Mouse (Mus musculus): ENCODE data around the gene Filip1. TPM values are rescaled to one million over a fixed set of nuclear protein-coding genes. Genes with fewer than 3 reads are reported as not detected.

The Filip1 gene
- 4.1 and 6.3 TPM in 2 replicates for polyA plus RNA-seq (2012; rRNA removed)

DNA sequence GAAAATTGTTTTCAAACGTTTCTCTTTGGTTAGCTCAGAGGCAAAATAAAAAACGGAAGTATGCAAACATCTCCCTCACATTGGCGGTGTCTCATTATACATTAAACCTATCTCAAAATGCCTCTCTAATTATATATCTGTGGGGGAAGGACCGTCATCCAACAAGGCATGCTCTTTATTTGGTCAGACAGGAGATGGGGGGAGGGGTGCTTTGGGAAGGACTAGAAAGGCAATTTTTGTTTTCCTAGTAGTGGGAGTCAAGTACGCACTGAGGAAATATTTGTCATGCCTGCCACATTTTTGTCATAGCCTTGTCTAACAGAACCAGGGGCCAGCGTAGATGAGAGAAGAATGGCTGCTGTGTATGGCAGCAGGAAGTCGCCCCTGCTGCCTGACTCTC is at the start of gene Filip1:
Gene Filip1, minus strand, starts transcription at position 101 of the 400 bp plus-strand sequence.

DNA sequence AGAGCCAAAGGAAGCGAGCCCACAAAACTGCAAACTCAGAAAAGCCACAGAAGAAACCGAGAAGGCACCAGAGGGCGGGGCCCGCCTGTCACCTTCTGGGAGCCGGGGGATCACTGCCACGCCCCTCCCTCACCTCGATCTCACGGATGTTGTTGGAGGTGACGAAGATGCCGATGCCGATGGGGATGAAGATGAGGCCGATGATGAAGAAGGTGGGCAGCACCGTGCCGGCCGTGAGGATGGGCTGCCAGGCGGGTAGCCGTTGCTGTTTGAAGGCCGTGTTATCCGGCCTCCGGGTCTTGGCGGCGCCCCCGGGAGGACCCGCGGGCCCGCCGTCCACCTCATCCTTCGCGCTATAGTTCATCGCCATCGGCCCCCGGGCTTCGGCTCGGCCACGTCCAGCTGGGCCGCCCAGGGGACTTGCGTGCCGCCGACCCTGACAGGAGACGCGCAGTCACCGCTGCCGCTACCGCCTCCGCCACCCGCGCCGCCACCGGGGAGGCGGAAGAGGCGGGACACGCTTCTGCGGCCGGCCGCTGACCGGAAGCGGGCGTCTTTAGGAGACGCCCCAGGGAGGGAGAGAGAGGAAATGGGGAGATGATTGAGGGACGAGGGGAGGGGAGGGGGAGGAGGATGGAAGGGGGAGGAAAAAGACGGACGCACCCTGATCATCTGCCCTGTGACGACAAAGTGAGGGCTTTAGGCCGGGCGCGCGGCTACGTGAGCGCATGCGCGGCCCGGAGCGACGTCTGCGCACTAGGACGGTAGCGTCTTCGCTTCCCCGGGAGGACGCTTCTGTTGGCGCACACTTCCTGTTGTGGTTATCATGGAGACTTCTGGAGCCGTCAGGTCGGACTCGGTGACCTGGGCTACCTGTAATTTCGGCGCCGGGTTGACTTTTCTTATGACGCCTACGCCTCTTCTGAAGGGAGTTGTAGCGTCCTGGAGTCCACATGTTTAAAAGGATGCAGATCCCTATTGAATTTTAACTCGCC is 219.5 kb downstream of the Filip1 start, which contains the start of gene Tmem30a:
Gene Tmem30a, minus strand, starts transcription at position 667 of the 995 bp plus-strand sequence.

Other genes starting within 250 kb of the Filip1 start
- 53.3 and 56.6 TPM in 2 replicates for gene Tmem30a, start 219.3 kb downstream of the Filip1 start, polyA plus RNA-seq (2012; rRNA removed)
- gene Senp6, start 54.1 kb upstream of the Filip1 start, polyA plus RNA-seq (2012; rRNA removed): 25.7 and 39.2 TPM in 2 replicates
- 29.2 and 30.6 TPM in 2 replicates for gene Myo6, start 152.2 kb upstream of the Filip1 start, polyA plus RNA-seq (2012; rRNA removed)

Measured in ovary, adult 2 months (tissue).